8 mouse cellular contexts compared by ENCODE assay signal in genomic region chr2:145683536-145683935, GRCm38 (mm10). TPM values are rescaled to one million over a fixed set of nuclear protein-coding genes. Genes with fewer than 3 reads are reported as not detected.
DNase-seq lines count a peak whose midpoint lies in the region; ATAC-seq lines count a peak whose summit lies in the region.

No protein-coding gene starts in this region.

- no peak for ATAC-seq in granulocyte monocyte progenitor cell, adult 5-6 weeks (replicated peaks; ENCODE audit: poor library complexity, severe bottlenecking)

- intact Hi-C loops in left cerebral cortex, postnatal 4 days (cut with DNase I): no loop called here

- peak; percentile 56 for DNase-seq in left cerebral cortex, postnatal 4 days
- no peak for DNase-seq in left cerebral cortex, adult 11 months (ENCODE audit: low spot score)
- peak; percentile 60 to 64 for DNase-seq in adrenal gland, postnatal 36 days
- peak; percentile 78 for DNase-seq in kidney, adult 11 months
- peak; percentile 65 for DNase-seq in ovary, adult 18-20 months (ENCODE audit: low spot score)
- no peak for DNase-seq in MN1 (ENCODE audit: low spot score)
- DNase-seq in thymus, postnatal 4 days: no peak

RNA-seq across cellular contexts. Expression of gene Rin2, which starts 8.5 kb away (rescaled TPM):
- 10 to 100 TPM; 12.8 to 16.7 TPM for total RNA-seq in left cerebral cortex, postnatal 4 days (2021)
- 10 to 100 TPM; 29.3 to 41.4 TPM for total RNA-seq in adrenal gland, postnatal 36 days (2021)
- total RNA-seq in granulocyte monocyte progenitor cell, adult 5-6 weeks (2014; fragmentation: Nextera tagmentation): 3.0 and 4.3 TPM in 2 replicates
- total RNA-seq in granulocyte monocyte progenitor cell, adult 5-6 weeks (2017): 2.8 and 7.3 TPM in 2 replicates

Comparison
In these comparisons a context has a peak if more than half of its experiments do, and no peak if none do; other contexts are left out.
1. DNase-seq: peak in left cerebral cortex, postnatal 4 days (single experiment), adrenal gland, postnatal 36 days (2 of 2), kidney, adult 11 months (single experiment) and ovary, adult 18-20 months (single experiment); none in left cerebral cortex, adult 11 months (single experiment), MN1 (single experiment) and thymus, postnatal 4 days (single experiment).